Mouse (Mus musculus): Measurements from ENCODE around the gene Garnl3. TPM values are rescaled to one million over a fixed set of nuclear protein-coding genes. Genes with fewer than 3 reads are reported as not detected.

Garnl3 gene
- polyA plus RNA-seq, 1 experiment from 2014 or later: 0.40 TPM

DNA sequence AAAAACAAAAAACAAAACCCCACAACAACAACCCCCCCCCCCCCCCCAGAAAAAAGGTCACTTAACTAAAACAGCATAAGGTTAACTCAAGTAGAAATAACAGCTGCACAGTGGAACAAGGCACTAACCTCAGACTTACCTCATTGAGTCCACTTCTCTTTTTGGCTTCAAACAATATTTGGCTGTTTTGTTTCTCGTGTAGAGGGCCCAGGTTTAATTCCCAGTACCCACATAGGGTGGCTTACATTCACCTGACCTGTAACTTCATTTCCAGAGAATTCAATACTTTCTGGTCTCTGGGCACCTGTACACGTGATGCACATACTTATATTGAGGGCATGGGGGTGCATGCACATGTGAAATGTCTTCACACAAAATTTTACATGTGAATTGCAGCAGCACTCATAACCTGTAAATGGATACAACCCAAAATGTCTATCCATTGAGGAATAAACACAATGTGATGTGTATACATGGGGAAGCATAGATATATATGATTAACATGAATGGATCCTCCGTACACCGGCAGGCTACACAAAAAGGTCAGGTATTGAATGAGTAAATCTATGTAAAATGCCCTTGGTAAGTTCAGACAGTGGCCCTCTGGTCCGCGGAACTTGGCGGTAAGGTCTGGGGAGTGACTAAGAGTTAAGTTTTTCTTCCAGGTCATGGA lies 165.8 kb downstream of the Garnl3 start:
- peaks cover 10% of the 10 kb centered on the region for H3K36me3 ChIP-seq (replicated peaks; ENCODE audit: insufficient read depth, low read length)
- TF ChIP-seq EP300 (IDR thresholded peaks at IDR 0.05; ENCODE audit: low read depth) (no peak), CTCF (IDR thresholded peaks at IDR 0.05; ENCODE audit: low read depth) (no peak)
- DNase-seq: no peak
- peaks cover 51% of the 10 kb centered on the region for H3K4me1 ChIP-seq (ENCODE audit: insufficient read depth)
- no peaks in the 10 kb centered on the region for H3K9me3 ChIP-seq (ENCODE audit: low read length)
- H3K27me3 ChIP-seq (ENCODE audit: insufficient read depth, low read length): no peaks in the 10 kb centered on the region
- 7% methylated on average over 7 of the region's 7 CpGs for WGBS (ENCODE audit: insufficient replicate concordance)
- H3K4me3 ChIP-seq (ENCODE audit: low read depth, low read length): no peak overlapping the region
- H3K27ac ChIP-seq (ENCODE audit: low read depth): peak overlapping the region; percentile 94
- peak overlapping the region; percentile 73 for H3K4me2 ChIP-seq (ENCODE audit: low read depth, low read length)
- peak overlapping the region; percentile 70; the same call in 1 of the 2 replicates for H3K9ac ChIP-seq (replicated peaks)
- no peak for ATAC-seq

DNA sequence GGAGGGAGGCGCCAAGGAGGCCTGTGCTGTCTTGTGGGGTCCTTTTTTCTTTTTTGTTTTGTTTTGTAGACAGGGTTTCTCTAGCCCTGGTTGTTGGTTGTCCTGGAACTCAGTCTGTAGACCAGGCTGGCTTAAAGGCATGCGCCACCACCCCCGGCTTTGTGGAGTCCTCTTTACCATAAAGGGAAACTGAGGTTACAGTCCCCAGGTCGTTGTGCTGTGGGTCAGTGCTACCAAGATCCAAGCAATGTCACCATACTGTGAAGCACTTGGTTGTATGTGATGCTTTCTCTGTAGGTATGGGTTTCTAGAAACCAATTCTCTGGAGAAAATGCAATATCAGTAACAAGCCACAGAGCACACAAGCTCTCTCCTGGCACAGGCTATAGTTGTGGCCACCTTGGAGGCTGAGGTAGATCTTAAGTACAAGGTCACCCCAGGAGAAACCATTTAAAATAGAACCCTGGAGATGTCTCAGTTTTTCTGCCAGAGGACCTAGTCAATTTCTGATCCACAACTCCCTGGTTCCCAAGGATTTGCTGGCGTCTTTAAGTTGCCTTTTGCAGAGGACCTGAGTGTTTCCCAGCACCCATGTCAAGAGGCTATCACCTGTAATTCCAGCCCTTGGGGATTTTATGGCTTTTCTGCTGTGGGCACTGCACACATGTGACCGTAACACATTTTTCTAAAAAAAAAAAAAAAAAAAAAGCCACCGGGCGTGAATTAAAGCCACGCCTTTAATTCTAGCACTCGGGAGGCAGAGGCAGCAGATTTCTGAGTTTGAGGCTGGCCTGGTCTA lies 166.6 kb downstream of the Garnl3 start:
- no peak for DNase-seq
- no peaks in the 10 kb centered on the region for H3K9me3 ChIP-seq (ENCODE audit: low read length)
- no peak overlapping the region; the same call in 1 of the 2 replicates for H3K9ac ChIP-seq (replicated peaks)
- peaks cover 10% of the 10 kb centered on the region for H3K36me3 ChIP-seq (replicated peaks; ENCODE audit: insufficient read depth, low read length)
- peaks cover 54% of the 10 kb centered on the region for H3K4me1 ChIP-seq (ENCODE audit: insufficient read depth)
- ATAC-seq: no peak
- H3K4me3 ChIP-seq (ENCODE audit: low read depth, low read length): no peak overlapping the region
- peak overlapping the region; percentile 94 for H3K27ac ChIP-seq (ENCODE audit: low read depth)
- 38% methylated on average over 10 of the region's 10 CpGs for WGBS (ENCODE audit: insufficient replicate concordance)
- TF ChIP-seq EP300 (IDR thresholded peaks at IDR 0.05; ENCODE audit: low read depth) (no peak), CTCF (IDR thresholded peaks at IDR 0.05; ENCODE audit: low read depth) (no peak)
- H3K4me2 ChIP-seq (ENCODE audit: low read depth, low read length): no peak overlapping the region
- no peaks in the 10 kb centered on the region for H3K27me3 ChIP-seq (ENCODE audit: insufficient read depth, low read length)

DNA sequence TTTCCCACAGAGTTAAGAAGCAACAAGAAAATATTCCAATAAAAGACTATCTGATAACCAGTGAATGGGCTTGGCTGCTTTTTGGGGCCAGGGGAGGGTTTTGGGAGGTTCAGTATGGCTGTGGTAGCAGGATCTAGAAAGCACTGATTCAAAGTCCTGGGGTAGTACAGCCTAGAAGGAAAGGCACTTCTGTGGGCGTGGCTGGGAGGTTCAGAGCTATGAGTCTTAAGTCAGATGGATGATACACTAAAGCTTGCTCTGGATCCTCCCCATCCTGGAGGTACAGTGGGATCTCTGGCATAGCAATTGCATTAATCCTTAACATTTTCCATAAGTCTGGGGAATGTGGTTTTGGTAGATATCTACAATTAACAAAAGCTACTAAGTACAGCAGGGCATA lies 167.5 kb downstream of the Garnl3 start:
- ATAC-seq: no peak
- no peak for TF ChIP-seq EP300 (IDR thresholded peaks at IDR 0.05; ENCODE audit: low read depth)
- TF ChIP-seq CTCF (IDR thresholded peaks at IDR 0.05; ENCODE audit: low read depth): no peak

DNA sequence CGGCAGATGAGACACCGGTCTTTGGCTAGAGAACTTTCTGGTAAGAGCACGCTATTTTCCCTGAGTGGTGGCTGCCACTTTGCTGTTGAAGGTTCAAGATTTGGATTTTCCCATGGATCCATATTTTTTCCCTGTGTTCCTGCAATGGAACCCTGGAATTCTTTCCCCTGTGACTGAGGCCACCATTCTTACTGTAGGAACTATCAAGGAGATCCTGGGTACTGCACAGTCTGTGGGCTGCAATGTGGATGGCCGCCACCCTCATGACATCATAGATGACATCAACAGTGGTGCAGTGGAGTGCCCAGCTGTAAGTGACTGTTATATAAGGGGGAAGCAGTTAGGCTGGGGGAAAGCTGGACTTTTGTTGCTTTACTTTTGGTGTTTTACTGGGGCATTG lies 167.9 kb downstream of the Garnl3 start:
- ATAC-seq: no peak
- TF ChIP-seq EP300 (IDR thresholded peaks at IDR 0.05; ENCODE audit: low read depth) (no peak), CTCF (IDR thresholded peaks at IDR 0.05; ENCODE audit: low read depth) (no peak)
- DNase-seq: no peak
- WGBS (ENCODE audit: insufficient replicate concordance): 42% methylated on average over 4 of the region's 4 CpGs
- H3K36me3 ChIP-seq (replicated peaks; ENCODE audit: insufficient read depth, low read length): peaks cover 10% of the 10 kb centered on the region
- peak overlapping the region; percentile 66 for H3K4me3 ChIP-seq (ENCODE audit: low read depth, low read length)
- H3K27ac ChIP-seq (ENCODE audit: low read depth): peak overlapping the region; percentile 94
- peak overlapping the region; percentile 97 for H3K4me2 ChIP-seq (ENCODE audit: low read depth, low read length)
- H3K4me1 ChIP-seq (ENCODE audit: insufficient read depth): peaks cover 54% of the 10 kb centered on the region
- H3K9me3 ChIP-seq (ENCODE audit: low read length): no peaks in the 10 kb centered on the region
- H3K9ac ChIP-seq (replicated peaks): peak overlapping the region; percentile 95
- no peaks in the 10 kb centered on the region for H3K27me3 ChIP-seq (ENCODE audit: insufficient read depth, low read length)

More for the DNA sequence above, 167.5 kb downstream of the Garnl3 start:
- Histone ChIP-seq H3K4me1 (ENCODE audit: insufficient read depth) (peaks cover 54% of the 10 kb centered on the region), H3K9me3 (ENCODE audit: low read length) (no peaks in the 10 kb centered on the region), H3K9ac (replicated peaks) (peak overlapping the region; percentile 95), H3K27ac (ENCODE audit: low read depth) (peak overlapping the region; percentile 94), H3K27me3 (ENCODE audit: insufficient read depth, low read length) (no peaks in the 10 kb centered on the region), H3K36me3 (replicated peaks; ENCODE audit: insufficient read depth, low read length) (peaks cover 10% of the 10 kb centered on the region), H3K4me3 (ENCODE audit: low read depth, low read length) (no peak overlapping the region), H3K4me2 (ENCODE audit: low read depth, low read length) (peak overlapping the region; percentile 97)
- DNase-seq: no peak
- WGBS (ENCODE audit: insufficient replicate concordance): 53% methylated on average over 1 of the region's 1 CpGs

DNA sequence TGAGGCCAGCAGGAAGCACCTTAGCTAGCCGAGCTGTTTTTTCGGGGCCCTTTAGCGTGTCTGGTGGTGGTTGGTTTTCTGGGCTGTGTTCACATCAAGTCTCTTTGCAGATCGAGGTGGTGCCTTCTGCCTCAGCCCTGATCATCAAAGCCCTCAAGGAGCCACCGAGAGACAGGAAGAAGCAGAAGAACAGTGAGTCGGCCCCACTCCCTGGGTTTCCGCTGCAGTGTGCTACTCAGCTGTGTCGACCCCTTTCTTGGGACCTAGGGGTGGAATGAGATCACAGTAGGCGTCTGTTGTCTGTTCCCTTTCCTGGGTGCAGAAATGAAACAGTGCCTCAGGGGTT lies 168.6 kb downstream of the Garnl3 start:
- WGBS (ENCODE audit: insufficient replicate concordance): 2% methylated on average over 9 of the region's 9 CpGs
- Histone ChIP-seq H3K9ac (replicated peaks) (peak overlapping the region; percentile 95), H3K9me3 (ENCODE audit: low read length) (no peaks in the 10 kb centered on the region), H3K4me2 (ENCODE audit: low read depth, low read length) (peak overlapping the region; percentile 97), H3K27me3 (ENCODE audit: insufficient read depth, low read length) (no peaks in the 10 kb centered on the region), H3K36me3 (replicated peaks; ENCODE audit: insufficient read depth, low read length) (peaks cover 10% of the 10 kb centered on the region), H3K4me1 (ENCODE audit: insufficient read depth) (peaks cover 51% of the 10 kb centered on the region), H3K4me3 (ENCODE audit: low read depth, low read length) (peak overlapping the region; percentile 66), H3K27ac (ENCODE audit: low read depth) (peak overlapping the region; percentile 94)
- DNase-seq (no peak), ATAC-seq (no peak)
- TF ChIP-seq CTCF (IDR thresholded peaks at IDR 0.05; ENCODE audit: low read depth): no peak
- no peak for TF ChIP-seq EP300 (IDR thresholded peaks at IDR 0.05; ENCODE audit: low read depth)

Data from liver, postnatal 0 days (tissue).